Mouse (Mus musculus): Measurements from ENCODE around the gene Ebf1.

The Ebf1 gene

DNA sequence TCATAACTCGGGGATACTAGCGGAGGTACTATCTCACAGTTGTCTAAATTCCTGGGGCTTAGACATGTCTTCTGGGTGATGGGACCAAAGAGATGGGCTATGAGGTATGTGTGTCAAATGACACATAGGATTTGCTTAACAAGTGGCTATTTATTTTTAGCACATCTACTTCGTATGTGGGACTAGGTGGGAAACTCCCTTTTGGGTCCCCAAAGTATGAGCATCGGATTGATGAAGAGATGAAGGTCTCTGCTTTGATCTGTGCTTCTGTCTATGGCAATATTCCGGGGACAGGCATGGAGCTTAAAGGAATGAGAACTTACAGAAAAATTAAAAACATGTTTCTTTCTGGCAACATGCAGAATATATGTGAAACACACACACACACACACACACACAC is 44.8 kb downstream of the Ebf1 start:
- DNase-seq (ENCODE audit: low spot score in 2 of 2) = no peak

DNA sequence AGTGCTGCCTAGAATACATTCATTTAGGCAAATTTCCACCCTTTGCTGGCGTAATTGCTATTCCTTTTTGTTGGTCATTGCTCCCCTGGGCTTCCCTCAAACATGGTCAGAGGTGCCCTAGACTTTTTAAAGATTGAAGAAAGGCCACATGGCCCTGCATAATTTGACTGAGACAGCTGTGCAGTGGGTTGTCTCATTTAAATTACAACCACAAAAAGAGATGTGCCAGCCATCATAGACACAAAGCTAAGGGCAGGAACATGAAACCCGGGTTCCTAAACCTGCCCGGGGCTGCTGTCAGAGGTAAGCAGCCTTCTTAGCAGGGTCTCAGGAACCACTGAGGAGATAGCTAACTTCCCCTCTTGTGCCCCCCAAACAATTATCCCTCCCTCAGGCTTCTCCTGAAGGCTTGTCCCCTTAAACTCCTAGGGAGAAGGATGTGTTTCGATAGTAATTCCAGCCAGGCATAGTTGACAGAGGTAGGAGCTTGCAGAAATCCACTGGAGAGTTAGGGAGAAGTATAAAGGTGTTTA is 46.6 kb downstream of the Ebf1 start:
- no peak for DNase-seq (ENCODE audit: low spot score in 2 of 2)

DNA sequence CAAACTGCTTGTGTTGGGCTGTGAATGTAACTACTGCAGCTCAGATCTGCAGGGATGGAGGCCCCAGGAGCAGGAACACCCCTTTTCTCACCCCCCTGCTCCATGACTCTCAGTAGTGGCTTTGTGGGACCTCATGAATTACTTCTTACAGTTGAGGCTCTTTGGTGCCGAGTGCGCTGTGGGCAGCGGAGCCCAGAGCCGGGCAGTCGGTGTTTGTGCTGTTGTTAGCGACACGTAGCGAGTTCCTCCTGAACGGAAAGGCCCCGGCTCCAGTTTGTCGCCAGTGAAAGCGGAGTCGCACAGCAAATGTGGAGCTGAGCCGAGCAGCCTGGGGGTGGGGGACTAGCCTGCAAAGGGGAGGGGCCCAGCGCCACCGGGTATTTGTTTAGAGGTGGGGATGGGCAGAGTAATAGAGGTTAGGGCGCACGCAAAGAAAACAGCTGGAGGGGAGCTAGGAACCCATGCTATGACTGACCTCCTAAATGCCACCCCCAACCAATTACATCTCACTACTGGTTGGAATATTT is 48.1 kb downstream of the Ebf1 start:
- DNase-seq (ENCODE audit: low spot score in 2 of 2) = peak; percentile 52 to 70

DNA sequence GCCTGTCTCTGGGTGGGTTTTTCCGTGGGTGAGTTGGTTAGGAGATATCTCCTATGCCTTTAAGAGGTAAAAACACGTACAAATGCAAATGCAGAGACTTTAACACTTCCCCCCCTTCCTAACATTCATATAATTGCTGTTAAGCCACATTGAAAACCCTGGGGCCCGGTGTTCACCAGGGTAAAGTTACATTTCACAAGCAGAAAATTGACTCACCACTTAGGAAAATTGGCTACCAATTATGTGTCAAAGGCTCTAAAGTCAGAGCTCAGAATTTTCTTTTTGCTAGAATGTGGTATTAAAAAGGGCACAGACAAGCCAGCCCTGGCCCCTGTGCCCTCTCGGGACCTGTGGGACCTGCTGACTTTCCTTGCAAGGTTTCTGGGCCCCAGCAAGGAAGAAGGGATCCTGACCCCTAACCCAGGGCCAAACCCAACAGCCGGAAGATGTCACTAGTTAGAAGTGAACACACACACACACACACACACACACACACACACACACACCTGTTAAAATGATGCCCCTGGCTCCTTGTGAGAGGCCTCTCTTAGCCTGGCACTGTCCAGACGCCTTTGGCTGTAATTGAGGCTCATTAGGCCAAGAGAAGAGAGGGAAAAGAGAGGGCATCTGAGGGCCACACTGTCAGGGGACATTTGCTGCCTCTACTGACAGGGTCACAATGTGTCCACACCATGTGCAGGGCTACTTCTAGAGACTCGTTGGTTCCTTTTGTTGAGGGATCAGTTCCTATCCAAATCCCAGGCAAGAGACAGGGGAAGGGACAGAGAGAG is 48.8 kb downstream of the Ebf1 start:
- DNase-seq (ENCODE audit: low spot score in 2 of 2) = no peak

DNA sequence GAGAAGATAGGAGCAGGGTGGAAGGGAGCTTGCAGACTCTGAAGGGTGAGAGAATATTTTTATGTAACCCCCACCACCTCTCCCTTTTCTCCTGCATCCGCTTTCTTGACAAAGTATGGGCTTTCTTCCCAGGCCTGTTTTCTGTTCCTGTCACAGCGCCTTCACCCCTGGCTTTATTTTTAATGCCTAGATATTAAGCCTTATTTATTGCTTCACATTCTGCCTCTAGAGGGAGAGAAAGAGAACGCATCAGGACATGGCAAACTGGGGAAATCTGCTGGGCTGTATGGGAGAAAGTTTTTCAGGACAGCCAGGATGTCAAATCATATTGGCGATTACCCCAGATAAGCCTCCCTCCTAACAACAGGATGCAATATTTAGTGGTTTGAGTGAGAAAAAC is 49.6 kb downstream of the Ebf1 start:
- DNase-seq (ENCODE audit: low spot score in 2 of 2) = peak in 1 of 2 experiments; percentile 30

DNA sequence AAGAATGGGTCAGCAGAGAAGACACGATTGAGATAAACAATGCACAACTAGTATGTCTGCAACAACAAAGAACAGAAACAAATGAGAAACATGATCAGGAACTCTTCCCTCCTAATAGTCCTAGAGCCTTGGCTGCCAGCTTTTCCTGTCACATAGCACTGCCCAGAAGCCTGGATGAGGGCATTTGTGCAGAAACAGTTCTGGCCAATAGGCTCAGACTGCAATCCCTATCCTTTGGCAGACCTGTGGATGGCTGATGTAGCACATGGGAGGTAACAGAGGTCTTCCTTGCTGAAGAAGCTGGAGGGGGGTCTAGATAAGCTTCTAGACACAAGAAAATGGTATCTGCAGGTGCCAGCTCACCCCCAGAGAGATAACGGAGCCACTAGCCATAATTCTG is 64.2 kb downstream of the Ebf1 start:
- DNase-seq (ENCODE audit: low spot score in 2 of 2) = no peak

DNA sequence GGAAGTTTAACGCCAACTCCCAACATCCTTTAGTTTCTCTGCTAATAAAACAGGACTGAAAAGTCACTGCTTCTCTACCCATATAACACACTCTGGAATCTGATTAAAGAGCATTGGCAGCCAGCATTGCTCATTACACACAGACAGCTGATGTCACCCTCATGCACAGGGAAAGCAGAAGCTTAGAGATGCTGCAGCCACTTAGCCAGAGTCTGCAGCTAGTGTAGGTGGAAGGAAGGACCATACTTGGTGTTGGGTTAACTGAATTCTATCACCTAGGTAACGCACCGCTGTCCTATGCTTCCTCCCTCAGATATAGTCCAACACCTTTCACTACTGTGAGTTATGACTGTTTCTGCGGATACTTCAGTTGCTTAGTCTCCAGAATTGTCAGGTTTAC is 64.9 kb downstream of the Ebf1 start:
- DNase-seq (ENCODE audit: low spot score in 2 of 2) = no peak

DNA sequence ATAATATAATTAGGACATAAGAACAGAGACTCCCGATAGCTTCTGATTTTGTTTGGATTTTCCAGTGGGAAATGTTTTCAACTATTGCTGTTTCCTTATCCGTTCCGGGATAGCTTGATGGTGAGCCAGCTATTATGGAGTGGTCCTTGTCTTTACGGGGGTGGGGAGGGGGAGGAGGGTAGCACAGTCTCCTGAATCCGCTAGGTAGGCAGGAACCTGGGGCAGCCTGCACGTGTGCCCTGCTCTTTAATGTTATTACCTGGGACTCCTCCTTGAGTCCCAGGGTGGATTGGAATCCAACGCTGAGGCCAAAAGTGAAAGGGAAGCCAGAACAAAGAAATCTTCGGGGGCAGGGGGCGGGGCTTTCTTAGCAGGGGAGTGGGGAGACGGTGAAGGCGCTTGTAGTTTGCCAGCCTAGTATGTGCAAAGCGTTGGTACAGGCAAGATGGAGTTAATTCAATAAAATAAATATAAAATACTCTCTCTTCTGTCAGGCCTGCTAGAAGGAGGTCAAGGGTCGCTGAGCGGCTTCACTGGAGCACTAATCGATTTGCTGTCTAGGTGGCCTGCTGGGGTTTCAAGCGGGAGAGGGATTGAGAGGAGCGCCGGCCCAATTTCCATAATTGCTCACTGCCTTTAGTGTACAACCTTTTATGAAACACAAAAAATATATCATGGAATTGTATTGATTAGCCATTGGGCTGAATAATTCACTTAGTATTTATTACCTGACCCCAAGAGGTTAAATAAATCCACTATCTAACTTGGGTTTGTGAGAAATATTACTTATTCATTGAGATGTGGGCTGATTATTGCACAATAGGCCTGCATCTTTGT is 65.8 kb downstream of the Ebf1 start:
- no peak for DNase-seq (ENCODE audit: low spot score in 2 of 2)

DNA sequence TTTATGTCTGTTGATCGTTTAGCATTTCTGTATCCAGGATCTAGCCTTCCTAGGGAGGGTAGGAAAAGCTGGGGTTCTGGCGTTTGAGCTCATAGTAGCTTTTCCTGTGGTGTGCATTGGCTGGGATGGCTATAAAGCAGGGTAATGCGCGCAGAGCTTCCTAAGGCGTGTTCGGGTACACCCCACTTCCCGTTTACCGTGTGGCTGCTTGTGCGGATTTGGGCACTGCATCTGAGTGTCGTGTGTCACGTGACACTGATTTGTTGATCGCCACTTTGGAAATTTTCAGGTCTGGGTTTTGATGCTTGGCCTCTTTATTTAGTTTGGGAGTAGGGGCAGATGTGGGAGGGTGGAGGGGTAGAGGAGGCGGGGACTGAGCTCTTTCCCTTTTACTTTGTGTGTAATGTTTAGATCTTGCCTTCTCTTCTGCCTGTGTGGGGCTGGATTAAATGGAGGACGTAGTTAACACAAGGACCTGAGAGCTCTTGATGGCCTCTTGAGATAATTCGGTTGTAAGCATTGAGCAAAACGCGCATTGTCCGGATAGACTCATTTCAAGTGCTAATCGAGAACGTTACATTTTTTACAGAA is 67.5 kb downstream of the Ebf1 start:
- peak; percentile 63 to 74 for DNase-seq (ENCODE audit: low spot score in 2 of 2)

DNA sequence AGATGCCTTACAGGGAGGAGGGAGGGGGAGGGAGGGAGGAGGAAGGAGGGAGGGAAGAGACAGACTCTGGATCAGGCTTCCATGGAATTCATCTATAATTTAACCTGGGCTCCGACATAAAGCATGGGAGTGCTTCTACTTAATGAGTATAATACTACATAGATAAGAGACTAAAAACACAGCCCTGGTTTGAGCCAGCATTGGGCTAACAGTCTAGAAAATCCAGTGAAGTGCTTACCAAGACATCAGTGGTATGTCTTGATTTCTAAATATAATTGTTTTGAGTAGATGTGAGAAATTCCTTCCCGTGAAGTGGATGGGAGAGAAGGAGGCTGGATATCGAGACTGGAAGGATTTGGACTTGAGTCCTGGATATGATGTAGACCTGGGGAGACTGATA is 68.0 kb downstream of the Ebf1 start:
- no peak for DNase-seq (ENCODE audit: low spot score in 2 of 2)

DNA sequence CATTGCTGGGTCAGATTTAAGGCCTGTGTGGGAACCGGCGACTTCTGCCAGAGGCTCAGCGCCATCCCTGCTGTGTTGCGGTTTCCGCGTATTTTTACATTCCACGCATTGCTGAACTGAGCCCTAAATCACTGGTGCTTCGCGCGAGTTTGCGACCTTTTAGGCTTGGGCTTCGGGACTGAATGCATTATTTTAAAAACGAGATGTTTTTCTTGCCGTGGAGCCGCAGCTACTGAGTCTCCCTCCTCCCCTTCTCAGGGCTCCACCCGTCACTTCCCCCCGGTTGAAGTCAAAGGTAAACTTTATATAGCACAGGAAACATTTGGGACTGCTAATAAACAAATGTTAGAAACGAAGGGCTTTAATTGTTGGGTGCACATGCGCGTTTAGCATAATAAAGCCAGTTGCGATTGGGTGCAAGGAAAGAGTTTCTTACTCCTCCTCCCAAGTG is 68.8 kb downstream of the Ebf1 start:
- no peak for DNase-seq (ENCODE audit: low spot score in 2 of 2)

DNA sequence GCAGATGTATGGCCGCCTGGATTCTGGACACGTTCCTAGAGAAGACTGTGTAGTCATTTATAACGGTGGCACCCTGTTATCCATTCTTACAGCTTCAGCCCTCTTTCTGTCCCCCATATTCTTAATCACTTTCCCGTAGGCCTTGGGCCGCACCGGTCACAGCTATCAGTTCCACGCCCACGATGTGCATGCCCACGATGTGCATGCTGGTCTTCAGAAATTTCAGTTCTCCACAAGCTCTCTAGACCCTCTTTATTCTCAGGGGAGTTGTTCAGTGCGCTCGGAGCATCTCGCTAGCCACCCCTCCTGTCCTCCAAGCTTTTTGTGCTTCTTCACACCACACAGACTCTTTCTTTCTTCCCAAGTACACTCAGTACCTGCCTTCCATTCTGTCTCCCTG is 69.3 kb downstream of the Ebf1 start:
- DNase-seq (ENCODE audit: low spot score in 2 of 2) = no peak

DNA sequence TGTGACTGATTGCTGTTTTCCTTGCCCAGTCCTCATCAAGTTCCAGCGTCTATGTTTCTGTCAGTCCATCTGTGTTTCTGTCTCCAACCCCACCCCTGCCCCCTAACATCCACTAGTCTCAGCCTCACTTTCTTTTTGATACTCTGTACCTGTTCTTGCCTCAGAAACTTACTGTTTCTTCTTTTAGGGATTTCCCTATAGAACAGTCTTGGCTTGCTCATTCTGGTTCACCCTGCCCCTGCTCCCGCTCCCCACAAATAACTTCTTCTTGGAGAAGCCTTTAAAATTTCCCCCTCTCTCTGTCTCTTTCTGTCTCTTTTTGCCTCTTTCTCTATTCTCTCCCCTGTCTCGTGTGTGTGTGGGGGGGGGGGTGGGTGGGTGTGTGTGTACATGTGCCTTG is 71.4 kb downstream of the Ebf1 start:
- DNase-seq (ENCODE audit: low spot score in 2 of 2) = no peak

DNA sequence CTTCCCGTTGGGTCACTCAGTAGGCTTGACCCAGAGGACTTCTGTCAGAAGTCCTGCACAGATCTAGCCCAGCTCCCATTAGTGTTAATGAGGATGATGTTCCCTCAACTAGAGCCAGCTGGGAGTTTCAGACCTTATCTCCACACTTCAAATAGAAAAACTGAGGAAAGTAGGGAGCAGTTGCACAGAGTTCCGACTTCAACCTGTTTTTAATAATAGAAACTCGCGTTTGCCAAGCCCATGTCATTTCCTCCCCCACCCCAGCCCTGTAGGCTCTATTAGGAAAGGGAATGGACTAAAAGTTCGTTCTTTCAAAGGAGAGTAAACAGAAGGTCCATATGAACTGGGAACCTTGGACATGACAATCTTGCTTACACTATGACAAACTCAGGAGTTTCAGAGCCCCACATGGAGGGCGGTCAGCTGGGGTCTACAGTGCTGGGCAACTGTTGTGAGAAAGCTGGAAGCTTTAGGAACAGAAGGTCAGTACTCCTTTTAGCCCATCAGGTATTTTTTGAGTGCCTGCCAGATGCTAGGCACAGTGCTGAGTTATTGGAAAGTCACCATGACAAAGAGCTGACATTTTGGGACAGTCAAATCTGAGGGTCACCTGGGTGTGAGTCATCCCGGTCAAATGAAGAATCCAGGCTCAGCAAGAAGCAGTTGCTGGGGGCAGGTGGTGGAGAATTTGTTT is 72.6 kb downstream of the Ebf1 start:
- DNase-seq (ENCODE audit: low spot score in 2 of 2) = no peak

DNA sequence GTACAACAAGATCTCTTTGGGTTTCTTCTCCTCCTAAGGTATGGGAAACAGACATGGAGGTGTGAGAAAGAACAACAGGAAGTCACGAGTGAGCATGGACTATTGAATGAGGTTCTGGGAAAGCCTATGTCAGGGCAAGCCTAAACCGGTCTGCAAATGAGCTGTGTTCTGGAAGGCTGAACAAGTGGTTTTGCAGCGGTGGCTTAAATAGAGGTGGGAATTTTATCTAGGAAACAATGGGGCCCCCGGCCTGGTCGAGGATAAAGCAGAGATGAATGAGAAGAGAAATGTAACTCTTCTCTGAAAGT is 73.1 kb downstream of the Ebf1 start:
- no peak for DNase-seq (ENCODE audit: low spot score in 2 of 2)

DNA sequence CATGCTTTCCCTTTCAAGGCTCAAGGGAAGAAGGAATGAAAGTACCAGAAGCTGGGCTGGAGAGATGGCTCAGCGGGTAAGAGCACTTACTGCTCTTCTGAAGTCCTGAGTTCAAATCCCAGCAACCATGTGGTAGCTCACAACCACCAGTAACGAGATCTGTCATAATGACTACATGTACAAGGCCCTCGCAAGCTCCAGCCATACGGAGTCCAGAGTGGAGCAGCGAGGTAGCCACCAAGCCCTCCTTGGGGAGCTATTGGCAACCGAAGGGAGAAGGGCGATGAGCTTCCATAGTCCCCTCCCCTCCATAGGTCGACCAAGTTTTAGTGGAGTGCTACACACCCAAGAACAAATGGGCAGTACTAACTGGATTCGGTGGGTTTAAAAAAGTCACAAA is 78.3 kb downstream of the Ebf1 start:
- DNase-seq (ENCODE audit: low spot score in 2 of 2) = no peak

DNA sequence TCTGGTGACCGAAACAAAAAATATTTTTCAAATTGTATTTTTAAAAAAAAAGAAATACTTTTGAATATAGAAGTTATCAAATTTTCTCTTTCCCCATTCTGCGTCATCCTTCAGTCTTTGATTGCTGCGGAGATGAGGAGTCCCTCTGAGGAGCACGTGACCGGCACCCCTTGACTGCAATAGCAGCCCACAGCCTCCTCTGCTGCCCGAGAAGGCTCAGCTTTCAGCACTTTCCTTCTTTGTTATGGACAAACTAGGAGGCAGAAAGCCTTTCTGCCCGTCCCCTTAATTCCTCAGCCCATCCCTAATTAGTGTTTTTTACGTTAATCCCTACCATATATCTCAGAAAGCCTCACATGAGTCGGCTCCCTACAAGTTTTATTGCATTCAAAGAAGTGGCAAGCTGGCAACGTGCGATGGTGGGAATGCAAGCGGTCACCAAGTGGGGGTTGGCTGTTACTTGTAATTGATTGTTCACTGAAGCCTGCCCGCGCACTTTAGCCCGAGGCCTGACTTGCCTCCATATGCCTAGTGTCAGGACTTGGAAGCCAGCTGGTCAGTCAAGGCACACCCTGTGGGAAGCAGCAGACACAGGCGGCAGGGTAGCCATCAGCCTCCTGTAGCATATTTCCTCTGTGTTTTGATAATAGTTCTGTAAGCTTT is 79.6 kb downstream of the Ebf1 start:
- DNase-seq (ENCODE audit: low spot score in 2 of 2) = no peak

DNA sequence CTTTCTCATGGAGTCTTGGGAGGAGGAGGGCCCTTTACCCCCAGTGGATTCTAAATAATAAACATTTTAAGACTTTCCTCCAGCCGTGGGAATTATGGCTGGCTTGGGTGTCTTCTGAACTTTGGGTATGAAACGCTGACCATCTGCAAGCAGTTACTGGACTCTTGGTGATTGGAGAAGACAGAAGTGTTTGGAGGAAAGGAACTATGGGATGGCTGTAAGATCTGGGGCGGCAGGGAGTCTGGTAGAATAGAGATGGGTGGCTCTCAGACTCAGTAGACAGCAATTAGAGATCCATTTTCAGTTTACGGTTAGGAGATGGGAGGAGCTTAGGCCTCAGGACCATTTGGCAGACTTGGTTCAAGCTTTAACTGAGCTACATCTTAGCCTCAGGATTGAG is 83.1 kb downstream of the Ebf1 start:
- no peak for DNase-seq (ENCODE audit: low spot score in 2 of 2)

DNA sequence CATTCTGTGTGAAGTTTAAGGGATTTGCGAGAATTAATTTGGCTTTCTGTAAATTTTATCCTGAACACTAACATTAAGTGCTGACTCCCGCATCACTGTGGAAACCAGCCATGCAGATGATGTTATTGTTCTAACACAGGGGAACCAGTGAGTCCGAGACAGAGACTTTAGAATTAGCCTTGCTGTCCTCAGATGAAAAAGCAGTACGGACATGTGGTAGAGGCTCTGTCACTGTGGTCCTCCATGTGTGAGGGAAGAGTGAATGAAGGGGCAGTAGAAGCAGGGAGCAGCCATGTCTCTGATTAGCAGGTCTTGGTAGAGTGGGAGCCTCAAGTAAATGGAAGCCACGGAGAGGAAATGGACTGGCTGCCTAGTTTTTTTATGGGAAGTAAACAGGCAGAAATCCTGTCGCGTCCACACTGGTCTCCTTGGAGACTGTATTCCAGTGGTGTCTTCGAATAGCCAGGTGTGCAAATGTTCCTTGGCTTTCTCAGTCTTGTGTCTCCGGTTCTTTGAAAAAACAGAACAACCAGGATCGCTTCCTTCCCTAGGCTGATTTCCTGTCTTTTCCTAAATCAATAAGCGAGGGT is 84.2 kb downstream of the Ebf1 start:
- DNase-seq (ENCODE audit: low spot score in 2 of 2) = no peak

DNA sequence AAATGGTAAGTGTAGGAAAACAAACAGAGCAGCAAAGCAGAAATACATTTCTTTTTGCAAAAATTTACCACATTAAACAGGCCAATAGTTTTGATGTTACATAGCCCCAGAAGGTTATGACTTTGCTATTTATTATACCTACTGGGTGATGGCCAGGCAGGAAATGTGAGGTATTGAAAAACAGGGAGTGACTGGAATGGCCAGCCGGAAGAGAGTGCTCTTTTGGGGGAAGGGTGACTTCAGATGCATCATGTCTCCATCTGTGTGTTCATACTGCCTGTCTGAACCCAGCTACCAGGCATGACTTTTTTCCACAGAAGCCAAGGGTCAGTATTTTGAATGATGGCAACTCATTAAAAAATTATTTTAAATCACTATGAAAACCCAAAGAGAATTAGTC is 84.7 kb downstream of the Ebf1 start:
- peak in 1 of 2 experiments; percentile 19 for DNase-seq (ENCODE audit: low spot score in 2 of 2)
